Mouse (Mus musculus) myocyte (in vitro differentiated cells): ENCODE measurements at regions not wholly inside any gene's neighbourhood (a gene's known extent, or its start where the extent isn't known, plus 50 kb on each side); places are given as distances from the start of the nearest gene placed in this dataset.

ENCODE experiments used
- H3K27me3 ChIP-seq: one replicate; pipeline ENCODE4 v1.6.1; 2011; ENCODE audit not compliant: control insufficient read depth, insufficient read depth, insufficient read length
- H3K36me3 ChIP-seq: one replicate; pipeline ENCODE4 v1.6.1; 2011; ENCODE audit not compliant: control insufficient read depth, insufficient read depth
- H3K4me2 ChIP-seq: one replicate; pipeline ENCODE4 v1.6.1; 2011; ENCODE audit warnings: low read depth, control low read depth
- H3K4me3 ChIP-seq: one replicate; pipeline ENCODE4 v1.5.1; 2011; ENCODE audit warnings: mild to moderate bottlenecking, control low read depth, moderate library complexity
- H3K79me2 ChIP-seq: one replicate; pipeline ENCODE4 v1.6.1; 2011; ENCODE audit not compliant: control insufficient read depth, insufficient read depth
- H3ac ChIP-seq: one replicate; pipeline ENCODE4 v1.6.1; 2011; ENCODE audit not compliant: control insufficient read depth, insufficient read length
- CEBPB ChIP-seq: IDR thresholded peaks from 2 replicates; pipeline ENCODE4 v1.6.1; 2011; ENCODE audit warnings: mild to moderate bottlenecking, moderate library complexity; ENCODE audit not compliant: poor library complexity, insufficient read depth, severe bottlenecking
- E2F4 ChIP-seq: IDR thresholded peaks from one replicate; pipeline ENCODE4 v1.6.1; 2011; ENCODE audit warnings: mild to moderate bottlenecking, control low read depth, moderate library complexity; ENCODE audit not compliant: insufficient read depth
- MAX ChIP-seq: IDR thresholded peaks from one replicate; pipeline ENCODE4 v1.6.1; 2011; ENCODE audit warnings: low read depth, mild to moderate bottlenecking, control low read depth
- MYOD1 ChIP-seq, 3 experiments: IDR thresholded peaks; one replicate each; pipeline ENCODE4 v1.6.1; 2011; ENCODE audit warnings: control low read depth in 2 of 3, low read depth in 2 of 3, mild to moderate bottlenecking in 2 of 3, moderate library complexity in 1 of 3; ENCODE audit not compliant: insufficient read length in 2 of 3, control insufficient read depth in 1 of 3
- MYOG ChIP-seq, 3 experiments: IDR thresholded peaks; one replicate each; pipeline ENCODE4 v1.6.1; 2011; ENCODE audit warnings: control low read depth in 2 of 3, low read depth in 2 of 3, mild to moderate bottlenecking in 2 of 3; ENCODE audit not compliant: insufficient read length in 2 of 3, control insufficient read depth in 1 of 3, insufficient read depth in 1 of 3
- POLR2A ChIP-seq: IDR thresholded peaks from one replicate; pipeline ENCODE4 v1.6.1; 2011; ENCODE audit warnings: low read depth, mild to moderate bottlenecking, control low read depth, moderate library complexity; ENCODE audit not compliant: insufficient read length
- POLR2AphosphoS2 ChIP-seq: IDR thresholded peaks from one replicate; pipeline ENCODE4 v1.6.1; 2011; ENCODE audit warnings: low read depth, control low read depth; ENCODE audit not compliant: insufficient read length
- REST ChIP-seq: IDR thresholded peaks from one replicate; pipeline ENCODE4 v1.6.1; 2011; ENCODE audit warnings: mild to moderate bottlenecking, control low read depth, moderate library complexity; ENCODE audit not compliant: insufficient read depth, insufficient read length
- SRF ChIP-seq: IDR thresholded peaks from one replicate; pipeline ENCODE4 v1.6.1; 2011; ENCODE audit warnings: low read depth; ENCODE audit not compliant: control insufficient read depth, insufficient read length
- TCF12 ChIP-seq: IDR thresholded peaks from one replicate; pipeline ENCODE4 v1.6.1; 2011; ENCODE audit warnings: mild to moderate bottlenecking, control low read depth; ENCODE audit not compliant: poor library complexity, insufficient read depth, severe bottlenecking
- TCF3 ChIP-seq: IDR thresholded peaks from one replicate; pipeline ENCODE4 v1.6.1; 2011; ENCODE audit warnings: low read depth, control low read depth; ENCODE audit not compliant: insufficient read length
- USF1 ChIP-seq: IDR thresholded peaks from one replicate; pipeline ENCODE4 v1.6.1; 2011; ENCODE audit warnings: low read depth, mild to moderate bottlenecking, control low read depth, moderate library complexity

DNA sequence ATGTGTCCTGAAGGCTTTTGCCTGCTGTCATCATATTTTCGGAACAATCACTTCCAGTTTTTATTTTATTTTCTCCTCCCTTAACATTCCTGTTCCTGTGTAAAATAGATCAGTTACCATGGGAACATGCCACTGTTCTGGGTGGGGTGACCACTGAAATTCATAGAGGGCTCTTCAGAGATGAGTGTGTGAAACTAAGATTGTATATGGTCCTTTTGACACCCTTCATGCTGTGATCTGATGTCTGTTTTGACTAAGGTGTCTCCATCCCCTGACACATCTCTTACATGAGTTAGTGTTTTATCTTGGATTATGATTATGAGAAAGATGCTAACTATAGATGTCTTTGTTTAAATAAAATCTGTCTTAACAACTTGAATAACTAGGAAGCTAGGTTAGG lies 184.3 kb downstream of the Ube2e3 start:
- Histone ChIP-seq H3K36me3 (no peaks in the 10 kb centered on the region), H3K4me2 (no peak overlapping the region), H3K79me2 (no peaks in the 10 kb centered on the region), H3K4me3 (no peak overlapping the region), H3K27me3 (no peaks in the 10 kb centered on the region), H3ac (no peak overlapping the region)
- TF ChIP-seq REST = no peak

DNA sequence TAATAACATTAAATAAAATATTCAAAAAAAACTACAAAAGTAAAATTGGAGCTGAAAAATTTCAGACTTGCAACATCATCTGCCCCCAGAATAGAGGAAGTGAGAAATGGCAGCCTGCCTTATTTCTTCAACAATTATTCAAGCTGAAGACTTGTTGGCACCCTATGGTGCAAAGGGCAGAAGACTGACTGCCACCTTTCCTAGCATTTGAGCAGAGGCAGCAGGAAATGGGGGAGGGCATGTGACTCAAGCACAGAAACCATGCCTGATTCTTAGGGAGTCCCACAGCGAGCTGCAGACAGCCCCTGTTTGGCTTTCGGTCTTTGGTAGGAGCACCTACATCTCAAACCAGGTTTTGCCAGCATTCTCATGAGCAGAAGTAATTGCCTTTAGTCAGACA lies 188.2 kb downstream of the Ube2e3 start:
- no peak overlapping the region for H3ac ChIP-seq
- no peak overlapping the region for H3K4me3 ChIP-seq
- H3K4me2 ChIP-seq = no peak overlapping the region
- no peaks in the 10 kb centered on the region for H3K79me2 ChIP-seq
- H3K27me3 ChIP-seq = no peaks in the 10 kb centered on the region
- H3K36me3 ChIP-seq = no peaks in the 10 kb centered on the region
- no peak for TF ChIP-seq MYOD1 (IDR thresholded peaks at IDR 0.05; ENCODE audit: control insufficient read depth in 1 of 3, insufficient read length in 2 of 3, low read depth in 2 of 3)
- TF ChIP-seq USF1 = no peak
- no peak for TF ChIP-seq SRF
- TF ChIP-seq E2F4 = no peak
- TF ChIP-seq POLR2AphosphoS2 = no peak
- no peak for TF ChIP-seq CEBPB
- no peak for TF ChIP-seq MYOG (IDR thresholded peaks at IDR 0.05; ENCODE audit: control insufficient read depth in 1 of 3, insufficient read depth in 1 of 3, insufficient read length in 2 of 3, low read depth in 2 of 3)
- no peak for TF ChIP-seq MAX
- no peak for TF ChIP-seq POLR2A
- no peak for TF ChIP-seq TCF12
- no peak for TF ChIP-seq TCF3
- TF ChIP-seq REST = no peak

DNA sequence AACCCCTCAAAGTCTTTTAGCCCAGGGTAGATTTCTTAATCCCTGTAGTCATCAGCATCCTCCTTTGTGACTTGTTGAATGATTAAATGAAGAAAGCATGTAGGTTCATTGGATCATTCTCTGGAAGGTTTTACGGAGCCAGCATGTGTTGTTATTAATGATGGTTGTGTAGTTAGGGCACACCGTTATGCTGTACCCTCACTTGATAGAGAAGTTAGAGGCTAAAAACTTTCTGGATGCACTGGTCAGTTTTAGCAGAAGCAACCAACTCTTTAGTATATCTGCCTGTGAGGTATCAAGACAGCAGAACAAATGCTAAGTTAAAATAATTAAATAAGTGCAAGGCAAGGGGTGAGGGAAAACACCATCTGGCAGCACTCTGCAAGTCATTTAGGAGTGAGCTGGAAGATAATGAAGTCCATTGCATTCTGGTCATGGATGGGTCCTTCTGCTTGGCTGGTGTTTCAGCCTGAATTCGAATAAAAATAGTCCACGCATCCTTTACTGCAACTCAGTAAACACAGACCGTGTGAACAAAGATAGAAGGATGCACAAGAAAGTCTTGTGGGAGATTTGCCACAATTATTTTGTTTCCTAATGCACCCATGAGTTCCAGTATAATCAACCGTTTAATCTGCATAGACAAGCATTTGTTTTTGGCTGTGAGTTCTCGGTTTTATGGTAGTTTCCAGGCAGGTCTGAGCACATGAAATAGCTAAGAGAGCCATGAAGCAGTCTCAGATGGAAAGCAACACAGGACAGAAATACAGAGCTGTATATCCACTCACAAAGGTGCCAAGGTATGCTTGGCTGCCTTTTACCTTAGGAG lies 191.4 kb downstream of the Ube2e3 start:
- Histone ChIP-seq H3K4me3 (no peak overlapping the region), H3ac (no peak overlapping the region), H3K36me3 (no peaks in the 10 kb centered on the region), H3K27me3 (no peaks in the 10 kb centered on the region), H3K79me2 (no peaks in the 10 kb centered on the region), H3K4me2 (no peak overlapping the region)
- TF ChIP-seq SRF (no peak), MAX (no peak), POLR2A (no peak), MYOG (IDR thresholded peaks at IDR 0.05; ENCODE audit: control insufficient read depth in 1 of 3, insufficient read depth in 1 of 3, insufficient read length in 2 of 3, low read depth in 2 of 3) (no peak), TCF12 (no peak), REST (no peak), USF1 (no peak), E2F4 (no peak), MYOD1 (IDR thresholded peaks at IDR 0.05; ENCODE audit: control insufficient read depth in 1 of 3, insufficient read length in 2 of 3, low read depth in 2 of 3) (no peak), TCF3 (no peak), POLR2AphosphoS2 (no peak), CEBPB (no peak)

GRCm38 (mm10) chr2:79059944-79060238 lies 192.0 kb downstream of the Ube2e3 start:
- H3K79me2 ChIP-seq = no peaks in the 10 kb centered on the region
- no peak overlapping the region for H3K4me3 ChIP-seq
- no peak overlapping the region for H3ac ChIP-seq
- H3K36me3 ChIP-seq = no peaks in the 10 kb centered on the region
- no peak overlapping the region for H3K4me2 ChIP-seq
- TF ChIP-seq MAX (no peak), TCF12 (no peak), SRF (no peak), MYOD1 (IDR thresholded peaks at IDR 0.05; ENCODE audit: control insufficient read depth in 1 of 3, insufficient read length in 2 of 3, low read depth in 2 of 3) (no peak), CEBPB (no peak), MYOG (IDR thresholded peaks at IDR 0.05; ENCODE audit: control insufficient read depth in 1 of 3, insufficient read depth in 1 of 3, insufficient read length in 2 of 3, low read depth in 2 of 3) (no peak), E2F4 (no peak), POLR2A (no peak), USF1 (no peak), REST (no peak), POLR2AphosphoS2 (no peak), TCF3 (no peak)
- no peaks in the 10 kb centered on the region for H3K27me3 ChIP-seq

DNA sequence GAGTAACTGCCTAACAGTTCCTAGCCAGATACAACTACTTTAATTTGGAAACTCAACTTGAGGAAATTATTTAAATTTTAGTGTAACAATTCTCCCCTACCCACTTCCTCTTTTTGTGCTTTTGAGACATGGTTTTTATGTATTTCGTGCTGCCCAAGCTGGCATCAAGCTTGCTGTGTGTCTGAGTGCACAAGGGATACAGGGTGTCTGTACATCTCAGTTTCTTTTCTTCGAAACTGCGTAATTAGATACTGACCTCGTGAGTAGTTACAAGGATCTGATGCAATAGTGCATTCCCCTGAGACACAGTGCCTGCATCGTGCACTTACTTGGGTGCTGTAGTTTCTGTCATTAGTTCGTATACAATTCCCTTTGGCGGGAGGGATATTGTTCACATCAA lies 192.4 kb downstream of the Ube2e3 start:
- Histone ChIP-seq H3K79me2 (no peaks in the 10 kb centered on the region), H3K4me3 (no peak overlapping the region), H3K4me2 (peak overlapping the region; percentile 35), H3K36me3 (no peaks in the 10 kb centered on the region), H3K27me3 (no peaks in the 10 kb centered on the region), H3ac (no peak overlapping the region)
- peak; percentile 88 for TF ChIP-seq CEBPB
- TF ChIP-seq POLR2AphosphoS2 = no peak
- no peak for TF ChIP-seq POLR2A
- peak; percentile 34 for TF ChIP-seq MAX
